ENCODE assay signal across 19 mouse cellular contexts in genomic region chr12:90158131-90158772, GRCm38 (mm10).
"Had no signal": no experiment of that assay in that cellular context is flagged by ENCODE, and none has a peak within 500 bp of the region (broad histone marks: within the 10 kb centered on the region; RNA-seq: fewer than 3 reads in every experiment).

No protein-coding gene starts in this region.

- H3K9ac ChIP-seq: lung, embryonic 14.5 days; midbrain, embryonic 12.5 days; neural tube, embryonic 13.5 days; neural tube, embryonic 15.5 days had no signal

- ATAC-seq: midbrain, embryonic 16.5 days had no signal

- H3K9me3 ChIP-seq: midbrain, embryonic 10.5 days; midbrain, embryonic 12.5 days; neural tube, embryonic 13.5 days; neural tube, embryonic 15.5 days had no signal

- H3K4me3 ChIP-seq: midbrain, embryonic 10.5 days; midbrain, embryonic 12.5 days; myocyte; neural tube, embryonic 13.5 days; neural tube, embryonic 15.5 days had no signal

- DNase-seq: lung, adult 18-20 months; lung, embryonic 14.5 days; lung, postnatal 10 days; lung, postnatal 4 days; midbrain, embryonic 14.5 days; retina, postnatal 1 day; right cerebral cortex, adult 18-20 months; right cerebral cortex, postnatal 25 days; right cerebral cortex, postnatal 4 days; spleen, adult 18-20 months; thymus, adult 18-20 months; thymus, postnatal 14 days; thymus, postnatal 36 days had no signal

- H3K27me3 ChIP-seq: midbrain, embryonic 12.5 days; neural tube, embryonic 13.5 days; neural tube, embryonic 15.5 days had no signal

- H3K36me3 ChIP-seq: midbrain, embryonic 10.5 days; midbrain, embryonic 12.5 days; neural tube, embryonic 13.5 days; neural tube, embryonic 15.5 days had no signal

- H3K4me2 ChIP-seq: lung, embryonic 14.5 days; midbrain, embryonic 12.5 days; neural tube, embryonic 13.5 days; neural tube, embryonic 15.5 days had no signal

- H3K27ac ChIP-seq: midbrain, embryonic 10.5 days; midbrain, embryonic 12.5 days; neural tube, embryonic 13.5 days; neural tube, embryonic 15.5 days had no signal

- H3K4me1 ChIP-seq: midbrain, embryonic 10.5 days; midbrain, embryonic 12.5 days; neural tube, embryonic 13.5 days; neural tube, embryonic 15.5 days had no signal
